Comparison of ENCODE assay signal across 12 mouse cellular contexts in genomic region chr11:68805148-68805547, GRCm38 (mm10).
DNase-seq lines count a peak whose midpoint lies in the region; ATAC-seq and TF ChIP-seq lines count a peak whose summit lies in the region.
"Had no signal": no experiment of that assay in that cellular context is flagged by ENCODE, and none has a peak within 500 bp of the region (broad histone marks: within the 10 kb centered on the region; RNA-seq: fewer than 3 reads in every experiment).

No protein-coding gene starts in this region.

- H3K9me3 ChIP-seq in ES-Bruce4 (replicated peaks; ENCODE audit: control insufficient read depth, insufficient read depth, low read length, poor library complexity, severe bottlenecking) = no peaks in the 10 kb centered on the region
- H3K9me3 ChIP-seq: forebrain, embryonic 15.5 days; hindbrain, embryonic 15.5 days had no signal

- TF ChIP-seq POLR2A in ES-Bruce4 (IDR thresholded peaks at IDR 0.05; ENCODE audit: insufficient read depth, low read length) = no peak
- TF ChIP-seq POLR2A in thymus, adult 2 months (IDR thresholded peaks at IDR 0.05; ENCODE audit: control insufficient read depth, extremely low read depth, insufficient read depth, low read length, poor library complexity) = no peak

- TF ChIP-seq CTCF in left cerebral cortex, adult 2 months (IDR thresholded peaks at IDR 0.05) = peak; percentile 38
- peak; percentile 16 for TF ChIP-seq CTCF in ES-Bruce4 (IDR thresholded peaks at IDR 0.05; ENCODE audit: low read depth, low read length)
- no peak for TF ChIP-seq CTCF in thymus, adult 2 months (IDR thresholded peaks at IDR 0.05; ENCODE audit: borderline replicate concordance, control insufficient read depth, extremely low read depth, insufficient read depth, low read length, poor library complexity)

- intact Hi-C loops in left cerebral cortex, adult 2 months (cut with DNase I) = loop anchor here (5.0 to 10.0 kb wide), 3 partner anchors 113 to 320 kb away; partner anchors contain the start of gene Myh10
- intact Hi-C loops in left cerebral cortex, postnatal 4 days (cut with DNase I) = loop anchor here (10.0 kb wide), 1 partner anchor 320 kb away; no protein-coding TSS in a partner anchor

- ATAC-seq in common myeloid progenitor, adult 5-6 weeks (replicated peaks; ENCODE audit: low read depth, poor library complexity, severe bottlenecking) = peak; percentile 37; the same call in 1 of the 2 replicates
- no peak for ATAC-seq in granulocyte monocyte progenitor cell, adult 5-6 weeks (replicated peaks; ENCODE audit: poor library complexity, severe bottlenecking)
- ATAC-seq: CD4-positive, CD25-positive, alpha-beta regulatory T cell, adult 4 months; forebrain, embryonic 15.5 days had no signal

- H3K27ac ChIP-seq in left cerebral cortex, adult 2 months = no peak overlapping the region; the same call in 1 of the 2 replicates
- H3K27ac ChIP-seq in ES-Bruce4 (ENCODE audit: insufficient read depth, low read length) = no peak overlapping the region
- no peak overlapping the region for H3K27ac ChIP-seq in thymus, adult 2 months (ENCODE audit: control insufficient read depth, insufficient read depth, low read length)
- H3K27ac ChIP-seq: forebrain, embryonic 15.5 days; hindbrain, embryonic 15.5 days had no signal

- no peak overlapping the region for H3K4me3 ChIP-seq in left cerebral cortex, adult 2 months
- no peak overlapping the region for H3K4me3 ChIP-seq in ES-Bruce4 (ENCODE audit: low read depth, low read length)
- H3K4me3 ChIP-seq in thymus, adult 2 months (ENCODE audit: control insufficient read depth, insufficient read depth, low read length) = no peak overlapping the region
- H3K4me3 ChIP-seq: forebrain, embryonic 15.5 days; hindbrain, embryonic 15.5 days had no signal

- H3K4me1 ChIP-seq in ES-Bruce4 (ENCODE audit: control insufficient read depth, insufficient read depth, low read length) = no peaks in the 10 kb centered on the region
- H3K4me1 ChIP-seq in thymus, adult 2 months (replicated peaks; ENCODE audit: control insufficient read depth, insufficient read depth, low read length) = no peaks in the 10 kb centered on the region
- H3K4me1 ChIP-seq: forebrain, embryonic 15.5 days; hindbrain, embryonic 15.5 days had no signal

- H3K27me3 ChIP-seq in ES-Bruce4 (ENCODE audit: control insufficient read depth, insufficient read depth, low read length, poor library complexity, severe bottlenecking) = no peaks in the 10 kb centered on the region
- no peaks in the 10 kb centered on the region for H3K27me3 ChIP-seq in thymus, adult 2 months (ENCODE audit: control insufficient read depth, insufficient read depth, low read length)
- H3K27me3 ChIP-seq: forebrain, embryonic 15.5 days; hindbrain, embryonic 15.5 days had no signal

- WGBS in thymus, adult 2 months = 31% methylated on average over 4 of the region's 4 CpGs

- peak; percentile 40 for DNase-seq in embryo, embryonic 11 days
- DNase-seq in embryo, embryonic 10 days (ENCODE audit: low spot score) = no peak
- no peak for DNase-seq in left cerebral cortex, adult 2 months (ENCODE audit: extremely low spot score in 1 of 2, low spot score in 2 of 2)
- DNase-seq in left cerebral cortex, postnatal 4 days = no peak
- DNase-seq in thymus, adult 2 months = no peak
- DNase-seq: lung, postnatal 14 days had no signal

- TF ChIP-seq EP300 in ES-Bruce4 (IDR thresholded peaks at IDR 0.05; ENCODE audit: insufficient read depth, low read depth, low read length) = no peak

- H3K36me3 ChIP-seq in ES-Bruce4 (ENCODE audit: control insufficient read depth, insufficient read depth, low read length, poor library complexity, severe bottlenecking) = peaks cover 59% of the 10 kb centered on the region
- H3K36me3 ChIP-seq in thymus, adult 2 months (ENCODE audit: control insufficient read depth, insufficient read depth, low read length) = no peaks in the 10 kb centered on the region

- no peak overlapping the region for H3K9ac ChIP-seq in ES-Bruce4 (ENCODE audit: low read depth, poor library complexity, severe bottlenecking)
- H3K9ac ChIP-seq: forebrain, embryonic 15.5 days; hindbrain, embryonic 15.5 days had no signal
